Mouse (Mus musculus) ZHBTc4 (cell line): ENCODE data around the gene Herpud1.
A peak's percentile ranks its signal among the peaks of the same experiment; 100 is the strongest.

ENCODE experiments used
- DNase-seq: peaks from one replicate; pipeline ENCODE4 v3.0.0-alpha.2; 2011; ENCODE audit warnings: low read depth, low spot score

Herpud1 gene

DNA sequence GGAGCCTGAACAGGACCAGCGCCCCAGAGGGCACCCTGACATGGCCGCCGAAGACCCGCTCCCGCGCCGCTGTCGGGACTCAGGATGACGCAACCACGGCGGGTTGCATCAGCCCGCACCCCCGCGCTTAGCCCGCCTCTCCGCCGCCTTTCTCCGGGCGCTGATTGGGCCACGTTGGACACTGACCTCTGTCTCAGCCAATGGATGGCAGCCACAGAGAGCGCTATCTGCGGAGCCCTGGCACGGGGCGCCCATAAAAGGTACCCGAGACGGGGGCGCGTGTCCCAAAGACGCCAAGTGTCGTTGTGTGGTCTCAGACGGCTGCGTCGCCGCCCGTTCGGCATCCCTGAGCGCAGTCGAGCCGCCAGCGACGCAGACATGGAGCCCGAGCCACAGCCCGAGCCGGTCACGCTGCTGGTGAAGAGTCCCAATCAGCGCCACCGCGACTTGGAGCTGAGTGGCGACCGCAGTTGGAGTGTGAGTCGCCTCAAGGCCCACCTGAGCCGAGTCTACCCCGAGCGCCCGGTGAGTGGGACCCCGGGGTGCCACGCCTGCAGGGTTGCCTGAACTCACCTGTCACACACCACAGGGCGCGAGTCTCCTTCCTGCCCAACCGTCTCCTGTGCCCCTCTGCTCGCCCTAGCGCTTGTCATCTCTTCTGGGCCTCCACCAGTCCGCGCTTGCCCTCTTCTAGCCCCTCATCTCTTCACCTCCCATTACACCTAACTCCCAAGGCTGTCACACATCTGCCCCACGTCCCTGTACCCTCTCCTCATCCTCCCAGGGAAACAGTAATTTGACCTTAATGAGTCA, at the start of gene Herpud1:
TSS of gene Herpud1 (plus strand) at position 225 of the 813 bp plus-strand sequence.
- DNase-seq = peak; percentile 96

DNA sequence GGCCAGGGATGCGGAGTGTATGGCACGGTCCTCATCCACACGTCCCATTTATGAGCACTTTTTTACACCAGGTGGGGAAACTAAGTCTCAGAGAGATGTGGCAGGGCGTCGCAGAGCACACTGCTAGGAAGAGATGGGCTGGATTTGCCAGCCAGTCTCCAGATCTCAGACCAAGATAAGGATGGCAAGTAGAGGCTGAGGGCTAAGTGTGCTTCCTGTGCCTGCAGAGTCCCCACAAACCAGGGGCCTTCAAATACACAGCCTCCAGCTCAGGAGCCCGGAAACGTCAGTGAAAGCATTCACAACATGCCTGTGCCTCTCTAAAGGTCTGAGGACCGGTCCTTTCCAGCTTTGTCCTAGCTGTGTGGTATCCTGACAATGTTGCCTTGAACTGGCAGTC, 48.7 kb upstream of the Herpud1 start:
- no peak for DNase-seq

DNA sequence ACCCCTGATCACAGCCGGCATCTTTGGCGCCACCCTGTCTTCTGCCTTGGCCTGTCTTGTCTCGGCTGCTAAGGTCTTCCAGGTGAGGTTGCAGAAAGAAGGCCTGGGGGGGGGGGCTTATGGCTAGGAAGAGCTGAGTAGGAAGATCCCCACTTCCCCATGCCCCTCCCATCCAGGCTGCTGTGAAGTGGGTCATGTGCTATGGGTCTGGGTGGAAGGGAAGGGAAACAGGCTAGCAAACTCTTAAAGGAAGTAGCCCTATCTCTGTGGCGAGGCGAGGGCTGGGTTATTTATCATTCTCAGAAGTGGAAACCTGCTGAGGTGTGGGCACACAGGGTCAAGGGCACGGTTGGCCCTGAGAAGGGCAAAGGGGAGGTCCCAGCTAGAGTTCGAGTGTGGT, 45.4 kb upstream of the Herpud1 start:
- DNase-seq = no peak

DNA sequence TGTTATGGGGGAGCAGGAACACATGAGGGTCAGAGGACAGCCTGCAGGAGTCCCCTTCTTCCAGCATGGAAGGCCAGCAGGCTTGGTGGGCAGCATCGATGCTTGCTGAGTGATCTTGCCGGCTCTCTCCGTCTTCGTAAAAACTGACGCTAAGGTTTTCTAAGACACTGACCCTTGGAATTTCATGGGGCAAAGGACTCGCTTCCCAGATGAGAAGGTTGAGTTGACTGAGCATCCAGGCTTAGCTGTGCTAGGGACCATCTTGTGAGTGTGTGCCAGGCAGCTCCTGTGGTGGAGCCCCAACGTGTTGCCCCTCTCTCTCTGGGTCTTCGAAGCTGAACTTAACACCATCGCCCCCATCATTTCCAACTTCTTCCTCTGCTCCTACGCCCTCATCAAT, 43.5 kb upstream of the Herpud1 start:
- DNase-seq = no peak

DNA sequence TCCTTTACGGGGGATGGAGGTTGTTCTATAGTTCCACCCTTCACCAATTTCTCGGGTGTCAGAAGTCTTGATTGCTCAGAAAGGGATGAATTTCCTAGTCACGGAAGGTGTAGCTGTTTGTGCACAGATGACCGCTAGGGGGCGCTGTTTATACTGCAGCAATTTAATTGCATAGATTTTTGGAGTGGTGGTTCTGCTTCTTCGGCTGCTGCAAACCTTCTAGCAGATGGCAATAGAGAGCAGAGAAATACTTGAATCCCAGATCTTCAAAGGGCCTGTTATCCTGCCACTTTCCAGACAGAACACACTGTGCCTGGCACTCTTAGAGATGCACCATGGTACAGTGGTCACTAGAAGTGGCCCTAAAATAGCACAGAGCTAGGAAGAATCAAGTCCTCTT, 42.9 kb upstream of the Herpud1 start:
- peak; percentile 69 for DNase-seq

DNA sequence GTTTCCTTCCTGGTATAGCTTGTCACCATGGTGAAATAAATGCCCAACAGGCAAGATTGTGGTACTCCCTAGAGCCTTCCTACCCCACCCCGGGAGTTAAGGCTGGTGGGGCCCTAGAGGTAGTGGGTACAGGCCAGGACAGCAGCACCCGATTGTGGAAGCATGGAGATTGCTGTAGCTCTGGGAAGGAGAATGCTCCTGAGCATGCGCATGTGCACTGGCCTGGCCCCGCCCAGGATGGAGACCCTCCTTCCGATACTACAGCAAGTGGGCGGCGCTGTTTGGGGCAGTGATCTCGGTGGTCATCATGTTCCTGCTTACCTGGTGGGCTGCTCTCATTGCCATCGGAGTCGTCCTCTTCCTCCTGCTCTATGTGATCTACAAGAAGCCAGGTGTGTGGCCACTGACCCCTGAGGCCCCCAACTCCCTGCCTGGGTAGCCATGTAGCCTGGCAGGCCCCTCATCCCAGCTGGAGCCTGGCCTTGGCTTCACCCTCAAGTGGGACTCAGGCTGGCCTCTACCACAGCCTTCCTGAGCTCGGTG, 42.4 kb upstream of the Herpud1 start:
- DNase-seq = no peak

DNA sequence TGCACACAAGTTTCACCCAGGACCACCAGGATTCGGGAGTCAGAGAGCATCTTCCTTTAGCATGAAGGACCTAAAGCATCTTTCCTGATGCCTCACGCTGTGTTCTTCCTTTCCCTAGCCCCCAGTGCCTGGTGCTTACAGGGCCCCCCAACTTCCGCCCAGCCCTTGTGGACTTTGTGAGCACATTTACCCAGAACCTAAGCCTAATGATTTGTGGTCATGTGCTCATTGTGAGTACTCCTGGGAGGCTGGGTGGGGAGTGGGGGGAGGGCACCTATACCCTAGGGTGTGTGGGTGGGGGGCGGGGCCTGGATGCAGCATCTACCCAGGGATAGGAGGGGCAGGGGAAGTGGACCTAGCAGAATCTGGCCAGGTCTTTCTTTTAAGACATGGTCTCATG, 40.6 kb upstream of the Herpud1 start:
- DNase-seq = no peak

DNA sequence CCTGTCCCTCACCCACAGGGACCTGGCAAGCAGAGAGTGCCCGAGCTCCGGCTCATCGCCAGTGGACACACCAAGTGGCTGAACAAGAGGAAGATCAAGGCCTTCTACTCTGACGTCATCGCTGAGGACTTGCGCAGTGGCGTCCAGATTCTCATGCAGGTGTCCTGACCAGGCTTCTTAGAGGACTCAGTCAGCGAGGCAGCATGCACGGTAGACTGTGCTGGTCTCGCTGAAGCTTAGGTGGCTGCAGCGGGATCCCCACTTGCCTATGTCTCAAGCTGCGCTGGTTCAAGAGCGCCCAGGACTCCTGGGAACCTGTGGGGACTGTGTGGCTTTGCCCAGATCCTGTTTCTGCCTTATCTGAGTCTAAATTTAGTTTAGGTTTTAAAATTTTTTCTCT, 40.0 kb upstream of the Herpud1 start:
- DNase-seq = no peak

DNA sequence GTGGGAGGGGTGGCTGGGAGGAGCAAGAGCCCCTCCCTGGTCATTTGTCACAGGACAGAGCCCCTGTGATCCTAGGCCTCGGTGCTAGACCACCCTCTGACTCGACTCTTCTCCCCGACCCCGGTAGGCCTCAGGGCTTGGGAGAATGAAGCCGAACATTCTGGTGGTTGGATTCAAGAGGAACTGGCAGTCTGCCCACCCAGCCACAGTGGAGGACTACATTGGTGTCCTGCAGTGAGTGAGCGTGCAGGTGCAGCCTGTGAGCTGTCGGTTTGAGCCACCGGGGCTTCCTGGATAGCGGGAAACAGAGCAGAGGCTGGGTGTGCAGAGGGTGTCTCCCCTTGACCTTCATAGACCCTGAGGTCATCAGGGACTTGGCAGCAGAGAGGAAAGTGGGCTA, 37.8 kb upstream of the Herpud1 start:
- no peak for DNase-seq

DNA sequence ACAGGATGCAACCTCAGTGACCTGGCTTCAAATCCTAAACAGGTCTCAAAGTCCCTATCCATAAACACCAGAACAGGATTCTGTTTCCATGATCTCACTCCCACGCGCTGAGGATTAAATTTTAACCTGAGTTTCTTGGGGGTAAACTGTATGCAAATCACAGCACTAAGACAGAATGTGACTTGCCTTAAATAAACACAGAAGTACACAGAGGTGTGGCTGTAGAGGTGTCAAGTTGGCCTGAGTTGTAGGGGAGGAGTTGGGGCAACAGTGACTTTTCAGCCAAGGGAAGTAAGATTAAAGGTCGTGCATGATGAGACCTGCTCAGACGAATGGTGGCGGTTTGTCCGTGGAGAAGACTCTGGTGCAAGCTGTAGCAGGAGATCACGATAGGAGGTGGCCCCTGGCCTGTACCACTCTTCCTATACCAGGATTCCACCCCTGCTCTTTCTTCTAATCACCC, 32.1 kb upstream of the Herpud1 start:
- no peak for DNase-seq

DNA sequence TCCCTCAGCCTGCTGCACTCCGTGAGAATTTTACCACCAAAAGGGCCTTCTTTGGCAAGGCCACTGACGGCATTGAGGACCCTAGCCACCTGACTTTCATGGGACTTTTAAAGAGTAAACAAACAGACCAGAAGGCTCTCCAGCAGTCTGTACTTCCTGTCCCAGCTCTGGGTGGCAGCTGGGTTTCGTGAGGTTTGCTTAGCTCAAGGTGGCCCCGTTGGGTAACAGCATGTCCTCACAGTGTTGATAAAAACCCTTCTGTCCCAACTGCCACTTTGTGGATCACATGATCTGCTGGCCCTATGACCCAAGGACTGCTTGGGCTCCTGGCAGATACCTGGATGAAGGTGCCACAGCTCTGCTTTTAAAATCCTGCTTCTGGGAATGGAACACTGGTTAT, 31.7 kb upstream of the Herpud1 start:
- no peak for DNase-seq

DNA sequence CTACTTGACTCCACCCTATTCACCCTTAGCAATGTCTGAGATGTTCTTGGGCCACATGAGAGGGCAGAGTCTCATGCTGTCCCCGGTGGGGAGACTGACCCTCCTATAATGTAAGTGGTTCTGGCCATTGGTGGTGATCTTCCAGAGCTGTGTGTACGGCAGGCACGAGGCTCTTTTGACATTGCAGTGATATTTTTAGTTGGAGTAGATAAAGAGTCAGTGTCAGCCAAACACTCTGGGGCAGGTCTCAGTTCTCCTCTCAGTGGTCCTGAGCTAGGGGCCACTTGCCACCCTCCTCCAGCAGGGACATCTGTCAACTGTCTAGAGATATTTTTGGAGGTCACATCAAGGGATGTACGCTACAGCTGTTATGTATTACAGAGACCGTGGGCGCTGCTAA, 29.0 kb upstream of the Herpud1 start:
- DNase-seq = no peak

DNA sequence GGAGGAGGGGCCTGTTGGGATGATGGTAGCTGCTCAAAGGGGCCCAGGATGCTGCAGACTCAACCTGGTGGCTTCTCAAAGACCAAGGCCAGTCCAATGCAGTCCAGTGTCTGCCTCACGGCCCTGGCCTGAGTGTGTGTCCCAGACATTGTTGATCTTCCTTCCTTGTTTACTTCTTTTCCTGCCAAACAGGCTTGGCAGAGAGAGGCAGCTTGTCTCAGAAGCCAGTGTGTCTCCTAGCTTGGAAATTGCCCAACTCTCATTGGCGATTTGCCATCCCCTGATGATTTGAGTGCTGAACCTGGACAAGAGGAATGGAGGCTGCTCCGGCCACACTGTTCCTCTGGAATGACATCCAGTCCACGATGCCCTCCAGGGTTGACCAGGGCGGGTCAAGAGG, 27.7 kb upstream of the Herpud1 start:
- DNase-seq = no peak

DNA sequence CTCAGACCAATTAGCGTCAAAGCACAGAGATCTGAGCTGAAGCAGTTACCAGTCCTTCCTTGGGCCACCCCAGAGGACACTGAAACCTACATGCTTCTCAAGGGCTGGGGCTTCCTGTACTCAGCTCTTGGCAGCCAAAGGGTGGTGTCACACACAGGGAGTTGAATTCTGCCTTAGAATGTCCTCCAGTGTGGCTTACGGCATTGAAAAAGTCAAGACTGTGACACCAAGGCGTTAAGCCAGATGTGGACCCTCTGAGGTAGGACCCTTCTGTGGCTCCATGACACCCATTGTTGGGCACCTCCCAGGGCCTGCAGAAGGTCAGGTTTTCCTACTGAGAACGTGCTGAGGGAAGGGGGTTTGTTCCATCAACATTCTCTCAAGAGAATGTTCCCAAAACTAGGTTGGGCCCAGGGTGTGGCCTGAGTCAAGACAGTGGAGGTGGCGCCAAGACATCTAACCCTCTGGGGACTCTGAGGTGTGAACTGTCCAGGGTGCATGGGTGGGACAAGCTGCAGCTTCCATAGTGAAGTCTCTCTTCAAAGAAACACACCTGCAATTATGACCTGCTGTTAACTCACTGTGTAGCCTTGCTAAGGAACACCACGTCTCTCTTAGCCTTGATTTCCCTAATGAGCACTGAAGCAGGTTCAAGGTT, 24.3 kb upstream of the Herpud1 start:
- DNase-seq = peak; percentile 50

DNA sequence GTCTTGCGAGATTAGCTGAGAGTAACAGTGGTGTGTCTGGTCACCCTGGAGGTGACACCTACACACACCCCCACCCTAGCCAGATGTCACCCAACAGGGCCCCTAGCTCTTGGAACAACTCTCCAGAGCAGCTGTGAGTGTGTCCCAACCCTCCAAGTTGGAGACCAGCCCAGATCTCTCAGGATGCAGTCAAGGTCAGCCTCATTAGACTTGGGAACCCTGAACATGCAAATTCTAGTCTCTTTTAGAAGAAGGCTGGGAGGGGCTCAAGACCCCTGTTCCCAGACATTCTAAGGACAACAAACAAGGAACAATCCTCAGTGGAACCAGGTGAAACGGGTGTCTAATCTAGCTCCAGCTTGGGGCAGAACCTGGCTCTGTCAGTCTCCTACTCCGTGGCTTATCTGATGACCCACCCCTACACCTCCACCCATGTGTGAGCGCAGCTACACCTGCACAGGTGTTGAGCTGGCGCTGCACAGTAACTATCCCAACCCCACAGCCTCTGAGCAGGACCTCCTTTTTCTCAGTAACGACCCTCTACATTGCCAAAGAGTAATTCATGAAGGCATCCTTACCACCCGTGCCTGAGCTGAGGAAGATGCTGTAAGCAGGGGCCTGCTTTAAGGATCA, 23.5 kb upstream of the Herpud1 start:
- no peak for DNase-seq

DNA sequence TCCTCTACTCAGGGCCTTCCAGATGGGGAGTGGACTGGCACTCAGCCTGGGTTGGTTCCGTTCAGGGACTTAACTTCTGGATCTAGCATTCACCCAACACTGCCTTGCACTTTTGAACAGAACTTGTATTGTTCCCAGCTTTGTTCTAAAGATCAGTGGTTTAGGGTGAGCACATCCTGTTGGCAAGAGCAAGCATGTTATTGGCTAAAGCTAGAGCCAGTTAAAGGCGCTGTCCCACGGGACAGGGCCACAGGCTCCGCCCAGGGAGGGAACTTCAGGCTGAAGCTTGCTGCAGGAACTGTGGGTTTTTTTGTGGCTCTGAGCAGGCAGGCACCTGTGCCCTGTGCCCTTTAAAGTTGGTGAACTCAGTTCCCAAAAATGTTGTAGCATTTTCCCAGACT, 22.9 kb upstream of the Herpud1 start:
- DNase-seq = peak; percentile 48

DNA sequence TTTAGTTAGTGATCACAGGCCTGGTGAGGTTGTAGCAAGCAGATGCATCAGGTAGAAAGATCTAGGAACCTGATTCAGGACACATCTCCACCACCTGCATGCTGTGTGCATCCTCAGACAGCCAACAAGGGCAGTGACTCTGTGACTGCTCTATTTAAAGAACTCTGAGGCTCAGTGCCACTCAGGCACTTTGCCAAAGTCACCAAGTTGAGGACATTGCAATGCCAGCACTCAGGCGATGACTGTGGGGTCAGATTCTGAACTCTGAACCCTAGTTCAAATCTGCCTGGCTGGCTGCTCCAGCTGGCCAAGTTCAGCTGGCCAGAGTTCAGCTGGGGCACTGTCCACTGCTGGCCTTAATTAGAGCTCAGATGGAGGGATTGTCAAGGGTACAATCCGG, 22.3 kb upstream of the Herpud1 start:
- DNase-seq = no peak

DNA sequence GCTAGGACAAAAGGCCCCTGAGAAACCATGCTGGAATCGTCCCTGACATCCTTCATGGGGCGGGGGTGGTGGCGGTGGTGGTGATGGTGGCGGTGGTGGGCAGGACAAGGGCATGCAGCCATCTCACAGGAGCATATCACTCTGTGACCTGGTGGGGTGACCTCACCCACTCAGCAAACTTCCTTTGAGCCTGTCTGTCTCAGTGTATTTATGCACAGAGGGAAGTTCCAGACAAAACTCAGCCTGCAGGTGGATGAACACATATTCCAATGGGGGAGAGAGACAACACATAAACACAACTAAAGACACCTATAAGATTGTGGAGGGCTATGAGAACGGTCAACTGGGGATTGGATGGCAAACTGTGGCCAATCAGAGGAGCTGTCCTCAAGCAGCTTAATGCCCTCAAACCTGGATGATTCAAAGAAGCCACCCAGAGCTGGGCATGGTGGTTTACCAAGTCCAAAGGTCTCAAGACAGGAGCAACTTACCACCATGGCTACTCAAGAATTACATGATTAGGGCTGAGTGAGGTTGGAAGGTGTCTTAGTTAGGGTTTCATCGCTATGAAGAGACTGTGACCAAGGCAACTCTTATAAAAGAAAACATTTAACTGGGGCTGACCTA, 21.4 kb upstream of the Herpud1 start:
- DNase-seq = no peak

DNA sequence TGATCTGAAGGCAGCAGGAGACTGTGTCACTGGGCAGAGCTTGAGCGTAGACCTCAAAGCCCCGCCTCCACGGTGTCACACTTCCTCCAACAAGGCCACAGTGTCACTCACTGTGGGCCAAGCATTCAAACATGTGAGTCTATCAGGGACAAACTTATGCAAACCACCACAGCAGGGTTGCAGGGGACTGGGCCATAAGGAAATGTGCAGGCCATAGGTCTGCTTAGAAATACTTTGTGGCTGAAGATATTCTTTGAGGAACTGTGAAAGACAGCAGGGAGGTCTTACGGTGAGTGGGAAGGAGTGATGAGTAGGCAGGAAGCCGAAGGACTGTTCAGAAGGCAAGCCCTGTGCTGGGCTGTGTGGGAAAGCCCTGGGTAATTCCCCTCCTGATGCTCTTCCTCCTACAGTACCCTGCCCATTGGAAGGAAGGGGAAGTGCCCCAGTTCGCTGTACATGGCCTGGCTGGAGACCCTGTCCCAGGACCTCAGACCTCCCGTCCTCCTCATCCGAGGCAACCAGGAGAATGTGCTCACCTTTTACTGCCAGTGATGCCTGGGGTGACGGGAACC, 20.7 kb upstream of the Herpud1 start:
- DNase-seq = no peak

DNA sequence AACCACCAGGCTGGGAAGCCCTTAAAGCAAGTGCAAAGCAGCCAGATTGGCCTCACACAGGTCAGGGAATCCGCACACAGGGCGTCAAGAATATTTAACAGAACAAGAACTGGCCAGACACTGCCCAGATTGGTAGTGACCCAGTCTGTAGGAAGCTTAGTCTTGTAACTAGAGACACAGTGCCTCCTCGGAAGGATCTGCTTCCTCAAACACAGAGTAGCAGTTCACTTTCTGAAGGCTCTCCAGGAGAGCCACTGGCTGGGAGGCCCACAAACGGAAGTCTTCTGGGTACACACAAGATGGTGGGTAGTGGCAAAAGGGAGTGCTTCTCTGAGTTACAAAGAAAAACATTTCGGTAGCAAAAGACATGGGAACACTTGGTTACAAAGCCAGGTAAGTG, 15.4 kb upstream of the Herpud1 start:
- no peak for DNase-seq

DNA sequence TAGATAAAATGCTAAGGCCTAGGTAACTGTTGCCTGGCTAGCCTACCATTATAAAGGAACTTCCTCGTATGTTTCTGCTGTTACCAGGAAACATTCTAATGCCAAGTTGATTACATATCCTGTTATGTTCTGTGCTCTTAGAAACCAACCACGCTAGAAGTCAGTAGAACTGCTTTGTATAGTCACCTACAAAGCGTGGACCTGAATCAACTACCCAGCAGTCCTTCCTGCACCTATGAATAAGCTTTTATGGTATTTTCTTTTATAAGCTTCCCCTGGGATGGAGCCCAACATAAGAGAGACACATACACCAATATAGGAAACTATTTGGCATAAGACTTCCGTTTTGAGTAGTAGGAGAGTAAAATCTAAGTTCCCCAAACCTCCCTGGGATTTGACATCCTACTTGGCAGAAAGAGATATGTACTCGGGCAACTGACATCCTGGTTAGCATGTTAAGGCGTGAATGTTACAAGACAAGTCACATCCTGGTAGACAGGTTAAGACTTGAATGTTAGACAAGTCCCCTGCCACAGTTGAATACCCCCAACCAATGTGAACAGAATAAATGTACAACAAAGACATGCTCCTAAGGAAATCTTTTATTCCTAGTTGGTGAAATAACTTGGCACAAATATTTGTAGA, 13.2 kb upstream of the Herpud1 start:
- no peak for DNase-seq
